Mouse (Mus musculus) frontal cortex, postnatal 14 days (tissue): ENCODE measurements at regions not wholly inside any gene's neighbourhood (a gene's known extent, or its start where the extent isn't known, plus 50 kb on each side); places are given as distances from the start of the nearest gene placed in this dataset.

Source experiments
- DNase-seq, 2 experiments: peaks; one replicate each; pipeline ENCODE4 v3.0.0; 2022; ENCODE audit warnings: low spot score in 2 of 2

DNA sequence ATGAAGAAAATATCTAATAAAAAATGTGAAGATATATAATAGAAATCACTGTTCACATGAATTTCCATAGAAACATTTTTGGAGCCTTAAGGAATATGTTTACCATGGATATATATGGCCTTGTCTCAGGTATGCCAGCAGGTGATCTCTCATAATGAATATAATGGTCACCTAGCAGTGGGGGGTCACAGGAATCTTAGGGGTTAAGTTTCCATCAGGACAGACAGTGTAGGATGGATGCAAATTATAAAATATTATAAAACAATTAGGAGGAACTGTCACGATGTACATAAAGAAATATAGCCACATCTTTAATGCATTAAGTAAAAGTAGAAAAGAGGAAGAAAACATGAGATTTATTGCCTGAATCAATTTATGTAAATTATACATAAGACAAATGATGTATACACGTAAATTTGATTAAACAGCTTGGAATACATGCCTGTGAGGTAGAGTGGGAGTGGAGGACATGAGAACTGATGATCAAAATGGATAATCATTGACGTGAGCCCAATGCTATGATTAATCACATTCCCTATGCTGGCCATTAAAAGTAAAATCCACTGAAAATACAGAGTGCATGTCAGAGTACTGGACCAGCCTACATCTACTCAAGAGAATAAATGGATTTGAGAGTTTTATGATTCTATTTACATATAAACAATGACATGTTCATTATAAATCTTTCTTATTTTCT lies 693.0 kb upstream of the Gpc5 start:
- DNase-seq, result no peak

GRCm38 (mm10) chr14:114418851-114419250 lies 673.2 kb upstream of the Gpc5 start:
- no peak for DNase-seq

DNA sequence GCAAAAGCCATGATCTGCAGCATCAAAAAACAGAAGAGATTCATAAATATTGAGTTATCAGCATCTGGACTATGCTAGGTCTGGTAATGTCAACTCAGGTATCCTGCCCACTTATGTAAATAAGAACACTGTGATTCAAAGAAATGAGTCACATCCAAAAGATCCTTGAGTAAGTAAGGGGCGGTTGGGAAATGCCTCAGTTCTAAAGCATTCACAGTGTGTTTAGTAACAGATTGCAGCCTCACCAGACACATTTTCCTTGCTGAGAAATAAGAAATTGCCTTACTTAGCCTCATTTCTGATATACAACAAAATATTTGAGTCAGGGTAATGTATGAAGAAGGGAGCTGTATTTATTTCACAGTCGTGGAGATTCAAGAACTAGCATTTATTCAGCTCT lies 666.5 kb upstream of the Gpc5 start:
- no peak for DNase-seq
